Mouse (Mus musculus) embryonic facial prominence, embryonic 10.5 days (tissue): ENCODE results near the gene Rbfox1. TPM values are rescaled to one million over a fixed set of nuclear protein-coding genes. Genes with fewer than 3 reads are reported as not detected.

Experiments used
- DNase-seq: peaks from one replicate; pipeline ENCODE4 v3.0.0-alpha.2; 2017; ENCODE audit warnings: low spot score
- H3K27ac ChIP-seq: fragments of 300-500 bp; sonication (generic); replicated peaks from 2 replicates; pipeline ENCODE4 v1.5.1; 2016; ENCODE audit warnings: mild to moderate bottlenecking
- H3K27me3 ChIP-seq: fragments of 300-500 bp; sonication (generic); replicated peaks from 2 replicates; pipeline ENCODE4 v1.6.1; 2016; ENCODE audit warnings: low read depth, mild to moderate bottlenecking; ENCODE audit not compliant: poor library complexity, severe bottlenecking
- H3K36me3 ChIP-seq: fragments of 300-500 bp; sonication (generic); replicated peaks from 2 replicates; pipeline ENCODE4 v1.6.1; 2016; ENCODE audit warnings: mild to moderate bottlenecking, moderate library complexity
- H3K4me1 ChIP-seq: fragments of 300-500 bp; sonication (generic); 2 replicates; pipeline ENCODE4 v1.6.1; 2016
- H3K4me3 ChIP-seq: fragments of 300-500 bp; sonication (generic); 2 replicates; pipeline ENCODE4 v1.5.1; 2016; ENCODE audit warnings: mild to moderate bottlenecking, moderate library complexity
- H3K9me3 ChIP-seq: fragments of 300-500 bp; sonication (generic); 2 replicates; pipeline ENCODE4 v1.6.1; 2016; ENCODE audit warnings: mild to moderate bottlenecking
- WGBS: fragments of 180-500 bp; shearing (Covaris S2); methylation state at CpG from one replicate; pipeline ENCODE4 v1.1.7; 2016; 5-methylcytosine and 5-hydroxymethylcytosine counted together
- polyA plus RNA-seq: library from polyadenylated mRNA; unstranded; fragments of >200 nt; fragmentation: Nextera tagmentation; extraction: Ambion mirVana; gene quantifications from 2 replicates; pipeline ENCODE4 v1.2.1, GENCODE M21; 2016

Rbfox1 gene
- polyA plus RNA-seq, 1 experiment from 2014 or later, result 2.3 TPM

- peak; percentile 10 for DNase-seq
- no peak overlapping the region for H3K4me3 ChIP-seq
Measured at GRCm38 (mm10) chr16:5911880-5912327, 26.7 kb downstream of the Rbfox1 start.

GRCm38 (mm10) chr16:5917937-5918336 lies 32.8 kb downstream of the Rbfox1 start:
- no peaks in the 10 kb centered on the region for H3K4me1 ChIP-seq
- no peaks in the 10 kb centered on the region for H3K36me3 ChIP-seq
- no peak for DNase-seq
- H3K27me3 ChIP-seq, result no peaks in the 10 kb centered on the region
- no peaks in the 10 kb centered on the region for H3K9me3 ChIP-seq
- H3K4me3 ChIP-seq, result no peak overlapping the region
- H3K27ac ChIP-seq, result no peak overlapping the region

More at GRCm38 (mm10) chr16:5911880-5912327, 26.7 kb downstream of the Rbfox1 start:
- no peaks in the 10 kb centered on the region for H3K27me3 ChIP-seq
- no peaks in the 10 kb centered on the region for H3K36me3 ChIP-seq
- H3K9me3 ChIP-seq, result no peaks in the 10 kb centered on the region
- H3K27ac ChIP-seq, result no peak overlapping the region
- WGBS, result 48% methylated on average over 2 of the region's 2 CpGs
- no peaks in the 10 kb centered on the region for H3K4me1 ChIP-seq

- H3K27me3 ChIP-seq, result no peaks in the 10 kb centered on the region
- H3K9me3 ChIP-seq, result no peaks in the 10 kb centered on the region
- 36% methylated on average over 1 of the region's 1 CpGs for WGBS
- no peak for DNase-seq
- H3K27ac ChIP-seq, result no peak overlapping the region
- no peaks in the 10 kb centered on the region for H3K36me3 ChIP-seq
- 0 out of 2 replicates have a peak, but pooled peaks cover 3% of the 10 kb centered on the region for H3K4me1 ChIP-seq
- H3K4me3 ChIP-seq, result no peak overlapping the region
Measured at GRCm38 (mm10) chr16:5926986-5927385, 41.8 kb downstream of the Rbfox1 start.

GRCm38 (mm10) chr16:5931680-5932079 lies 46.5 kb downstream of the Rbfox1 start:
- no peaks in the 10 kb centered on the region for H3K9me3 ChIP-seq
- 29% methylated on average over 7 of the region's 7 CpGs for WGBS
- no peaks in the 10 kb centered on the region for H3K4me1 ChIP-seq
- no peaks in the 10 kb centered on the region for H3K27me3 ChIP-seq
- H3K36me3 ChIP-seq, result no peaks in the 10 kb centered on the region
- H3K27ac ChIP-seq, result no peak overlapping the region
- DNase-seq, result peak; percentile 72
- H3K4me3 ChIP-seq, result no peak overlapping the region

- no peak overlapping the region for H3K27ac ChIP-seq
- H3K4me3 ChIP-seq, result no peak overlapping the region
- no peaks in the 10 kb centered on the region for H3K4me1 ChIP-seq
- WGBS, result 64% methylated on average over 4 of the region's 4 CpGs
- H3K36me3 ChIP-seq, result no peaks in the 10 kb centered on the region
- no peak for DNase-seq
- H3K9me3 ChIP-seq, result no peaks in the 10 kb centered on the region
- H3K27me3 ChIP-seq, result no peaks in the 10 kb centered on the region
Measured at GRCm38 (mm10) chr16:5940016-5940415, 54.9 kb downstream of the Rbfox1 start.

- 87% methylated on average over 1 of the region's 1 CpGs for WGBS
- Histone ChIP-seq H3K27me3 (no peaks in the 10 kb centered on the region), H3K4me3 (no peak overlapping the region), H3K36me3 (no peaks in the 10 kb centered on the region), H3K27ac (no peak overlapping the region), H3K9me3 (no peaks in the 10 kb centered on the region), H3K4me1 (no peaks in the 10 kb centered on the region)
- DNase-seq, result no peak
Measured at GRCm38 (mm10) chr16:5945682-5946081, 60.5 kb downstream of the Rbfox1 start.

GRCm38 (mm10) chr16:5953106-5953505 lies 68.0 kb downstream of the Rbfox1 start:
- WGBS, result 78% methylated on average over 3 of the region's 3 CpGs
- DNase-seq, result no peak
- no peaks in the 10 kb centered on the region for H3K36me3 ChIP-seq

GRCm38 (mm10) chr16:5957418-5957817 lies 72.3 kb downstream of the Rbfox1 start:
- Histone ChIP-seq H3K9me3 (no peaks in the 10 kb centered on the region), H3K4me3 (no peak overlapping the region), H3K27ac (no peak overlapping the region), H3K27me3 (no peaks in the 10 kb centered on the region), H3K36me3 (no peaks in the 10 kb centered on the region), H3K4me1 (no peaks in the 10 kb centered on the region)
- no peak for DNase-seq
- WGBS, result 74% methylated on average over 4 of the region's 4 CpGs

More at GRCm38 (mm10) chr16:5953106-5953505, 68.0 kb downstream of the Rbfox1 start:
- H3K4me1 ChIP-seq, result no peaks in the 10 kb centered on the region
- no peaks in the 10 kb centered on the region for H3K27me3 ChIP-seq
- no peak overlapping the region for H3K4me3 ChIP-seq
- H3K27ac ChIP-seq, result no peak overlapping the region
- H3K9me3 ChIP-seq, result no peaks in the 10 kb centered on the region

- Histone ChIP-seq H3K4me3 (no peak overlapping the region), H3K27ac (no peak overlapping the region), H3K4me1 (no peaks in the 10 kb centered on the region), H3K27me3 (no peaks in the 10 kb centered on the region), H3K36me3 (no peaks in the 10 kb centered on the region), H3K9me3 (no peaks in the 10 kb centered on the region)
- WGBS, result 85% methylated on average over 3 of the region's 3 CpGs
- no peak for DNase-seq
Measured at GRCm38 (mm10) chr16:5961786-5962185, 76.6 kb downstream of the Rbfox1 start.

- WGBS, result 61% methylated on average over 2 of the region's 2 CpGs
- DNase-seq, result no peak
- no peak overlapping the region for H3K27ac ChIP-seq
- H3K9me3 ChIP-seq, result no peaks in the 10 kb centered on the region
- no peaks in the 10 kb centered on the region for H3K36me3 ChIP-seq
- H3K4me3 ChIP-seq, result no peak overlapping the region
- H3K27me3 ChIP-seq, result no peaks in the 10 kb centered on the region
- no peaks in the 10 kb centered on the region for H3K4me1 ChIP-seq
Measured at GRCm38 (mm10) chr16:5974172-5974571, 89.0 kb downstream of the Rbfox1 start.

GRCm38 (mm10) chr16:5992045-5993011 lies 107.2 kb downstream of the Rbfox1 start:
- 67% methylated on average over 10 of the region's 10 CpGs for WGBS
- DNase-seq, result no peak

GRCm38 (mm10) chr16:5997136-5997535 lies 112.0 kb downstream of the Rbfox1 start:
- H3K36me3 ChIP-seq, result no peaks in the 10 kb centered on the region
- 60% methylated on average over 4 of the region's 4 CpGs for WGBS
- DNase-seq, result no peak

More at GRCm38 (mm10) chr16:5992045-5993011, 107.2 kb downstream of the Rbfox1 start:
- Histone ChIP-seq H3K4me3 (no peak overlapping the region), H3K4me1 (no peaks in the 10 kb centered on the region), H3K27ac (no peak overlapping the region), H3K9me3 (no peaks in the 10 kb centered on the region), H3K36me3 (no peaks in the 10 kb centered on the region), H3K27me3 (no peaks in the 10 kb centered on the region)

GRCm38 (mm10) chr16:5997651-5998050 lies 112.5 kb downstream of the Rbfox1 start:
- WGBS, result 88% methylated on average over 4 of the region's 4 CpGs
- Histone ChIP-seq H3K36me3 (no peaks in the 10 kb centered on the region), H3K9me3 (no peaks in the 10 kb centered on the region), H3K4me3 (no peak overlapping the region), H3K27ac (no peak overlapping the region), H3K4me1 (peaks cover 6% of the 10 kb centered on the region), H3K27me3 (no peaks in the 10 kb centered on the region)
- DNase-seq, result no peak

More at GRCm38 (mm10) chr16:5997136-5997535, 112.0 kb downstream of the Rbfox1 start:
- Histone ChIP-seq H3K4me3 (no peak overlapping the region), H3K9me3 (no peaks in the 10 kb centered on the region), H3K27ac (no peak overlapping the region), H3K4me1 (peaks cover 6% of the 10 kb centered on the region), H3K27me3 (no peaks in the 10 kb centered on the region)
